Comparison of ENCODE assay signal across 35 mouse cellular contexts in genomic region chr19:29341029-29341428, GRCm38 (mm10). TPM values are rescaled to one million over a fixed set of nuclear protein-coding genes. Genes with fewer than 3 reads are reported as not detected.
"Had no signal": no experiment of that assay in that cellular context is flagged by ENCODE, and none has a peak within 500 bp of the region (broad histone marks: within the 10 kb centered on the region; RNA-seq: fewer than 3 reads in every experiment).

No protein-coding gene starts in this region.

- H3K4me1 ChIP-seq: heart, embryonic 10.5 days; heart, embryonic 12.5 days; hindbrain, embryonic 13.5 days; hindbrain, embryonic 15.5 days; kidney, embryonic 15.5 days; limb, embryonic 13.5 days; limb, embryonic 15.5 days had no signal

- DNase-seq: gastrocnemius, postnatal 14 days; gastrocnemius, postnatal 36 days; heart, adult 18-20 months; heart, postnatal 10 days; kidney, adult 11 months; kidney, adult 2 months; kidney, adult 9 months; kidney, postnatal 14 days; kidney, postnatal 36 days; layer of hippocampus, adult 9-11 months; layer of hippocampus, postnatal 36 days; left cerebral cortex, postnatal 4 days had no signal

- H3K27me3 ChIP-seq: heart, embryonic 12.5 days; hindbrain, embryonic 13.5 days; hindbrain, embryonic 15.5 days; kidney, embryonic 15.5 days; limb, embryonic 13.5 days; limb, embryonic 15.5 days had no signal

- ATAC-seq: hindbrain, postnatal 0 days; intestine, embryonic 16.5 days; liver, embryonic 12.5 days had no signal

- H3K27ac ChIP-seq: heart, embryonic 10.5 days; hindbrain, embryonic 13.5 days; hindbrain, embryonic 15.5 days; hindbrain, postnatal 0 days; kidney, embryonic 15.5 days; kidney, postnatal 0 days; limb, embryonic 13.5 days; limb, embryonic 15.5 days; liver, embryonic 12.5 days; liver, embryonic 14.5 days had no signal

- H3K4me3 ChIP-seq: heart, embryonic 10.5 days; heart, embryonic 12.5 days; hindbrain, embryonic 13.5 days; hindbrain, embryonic 15.5 days; kidney, embryonic 15.5 days; limb, embryonic 13.5 days; limb, embryonic 15.5 days; liver, embryonic 12.5 days had no signal

RNA-seq across cellular contexts. Expression of gene Rln1, which starts 6.6 kb away (rescaled TPM):
- total RNA-seq: gastrocnemius, adult 18-20 months; gastrocnemius, adult 8-10 months; gastrocnemius, postnatal 14 days; gastrocnemius, postnatal 36 days; heart, adult 18-20 months; heart, adult 8-10 months; heart, postnatal 10 days; heart, postnatal 25 days; hematopoietic stem cell, adult 5-6 weeks; liver, adult 2 months had no signal
- polyA plus RNA-seq: gonadal fat pad, adult 2 months; heart, embryonic 16.5 days; intestine, embryonic 16.5 days; large intestine, adult 2 months; limb, embryonic 11.5 days; limb, embryonic 13.5 days; liver, adult 2 months; liver, embryonic 12.5 days; liver, embryonic 14.5 days; liver, embryonic 16.5 days had no signal

RNA-seq across cellular contexts. Expression of gene Insl6, which starts 15.9 kb away (rescaled TPM):
- total RNA-seq: gastrocnemius, adult 18-20 months; gastrocnemius, adult 8-10 months; gastrocnemius, postnatal 36 days; hindbrain, postnatal 0 days; layer of hippocampus, postnatal 36 days; left cerebral cortex, postnatal 4 days had no signal

RNA-seq across cellular contexts. Expression of gene Cd274, which starts 26.2 kb away (rescaled TPM):
- polyA plus RNA-seq: limb, embryonic 11.5 days had no signal
